Mouse (Mus musculus) midbrain, postnatal 0 days (tissue): Measurements from ENCODE around the gene 1700029I15Rik. TPM values are rescaled to one million over a fixed set of nuclear protein-coding genes. Genes with fewer than 3 reads are reported as not detected.

ENCODE experiments used
- ATAC-seq: fragments of 200-750 bp; cut with Nextera tagmentation; 2 replicates; pipeline ENCODE4 v1.8.0; 2017; ENCODE audit warnings: moderate number of reproducible peaks, mild to moderate bottlenecking, moderate TSS enrichment, moderate library complexity; ENCODE audit not compliant: low FRiP score
- DNase-seq: peaks from one replicate; pipeline ENCODE4 v3.0.0-alpha.2; 2015; ENCODE audit warnings: low spot score
- H3K27ac ChIP-seq: fragments of 300-500 bp; sonication (generic); 2 replicates; pipeline ENCODE4 v1.5.1; 2014; ENCODE audit warnings: low read depth, mild to moderate bottlenecking, low read length, mixed read lengths
- H3K27me3 ChIP-seq: fragments of 300-500 bp; sonication (generic); 2 replicates; pipeline ENCODE4 v1.6.1; 2014; ENCODE audit warnings: low read length, control low read depth, mixed read lengths; ENCODE audit not compliant: insufficient read depth
- H3K36me3 ChIP-seq: fragments of 300-500 bp; sonication (generic); 2 replicates; pipeline ENCODE4 v1.6.1; 2014; ENCODE audit warnings: low read length, control low read depth, mixed read lengths; ENCODE audit not compliant: insufficient read depth
- H3K4me1 ChIP-seq: fragments of 300-500 bp; sonication (generic); 2 replicates; pipeline ENCODE4 v1.6.1; 2014; ENCODE audit warnings: mild to moderate bottlenecking, control low read depth, antibody characterized with exemption, low read length, mixed read lengths; ENCODE audit not compliant: insufficient read depth
- H3K4me2 ChIP-seq: fragments of 300-500 bp; sonication (generic); 2 replicates; pipeline ENCODE4 v1.6.1; 2014; ENCODE audit warnings: low read depth, mild to moderate bottlenecking, low read length, mixed read lengths; ENCODE audit not compliant: poor library complexity, severe bottlenecking
- H3K4me3 ChIP-seq: fragments of 300-500 bp; sonication (generic); 2 replicates; pipeline ENCODE4 v1.5.1; 2014; ENCODE audit warnings: low read depth, mild to moderate bottlenecking, low read length, moderate library complexity
- H3K9ac ChIP-seq: fragments of 300-500 bp; sonication (generic); replicated peaks from 2 replicates; pipeline ENCODE4 v1.6.1; 2014; ENCODE audit warnings: mild to moderate bottlenecking, low read length, moderate library complexity, mixed read lengths; ENCODE audit not compliant: poor library complexity, severe bottlenecking
- H3K9me3 ChIP-seq: fragments of 300-500 bp; sonication (generic); 2 replicates; pipeline ENCODE4 v1.6.1; 2016; ENCODE audit warnings: low read length, control low read depth
- CTCF ChIP-seq: IDR thresholded peaks from 2 replicates; pipeline ENCODE4 v1.5.1; 2016; ENCODE audit warnings: antibody characterized with exemption, mild to moderate bottlenecking
- WGBS: fragments of 180-500 bp; shearing (Covaris S2); extraction: QIAGEN DNeasy Blood & Tissue Kit; methylation state at CpG from one replicate; pipeline ENCODE4 v1.1.7; 2014; 5-methylcytosine and 5-hydroxymethylcytosine counted together
- polyA plus RNA-seq: library from polyadenylated mRNA; unstranded; fragments of >200 nt; fragmentation: Nextera tagmentation; extraction: Ambion mirVana; gene quantifications from 2 replicates; pipeline ENCODE4 v1.2.1, GENCODE M21; 2015
- total RNA-seq: library from RNA; depleted of rRNA; stranded (reverse); fragments of >200 nt; gene quantifications from 2 replicates; pipeline ENCODE4 v1.2.3, GENCODE M21; 2014

1700029I15Rik gene
- total and polyA plus RNA-seq, 2 experiments from 2014 or later = 4.7 to 8.6 TPM

DNA sequence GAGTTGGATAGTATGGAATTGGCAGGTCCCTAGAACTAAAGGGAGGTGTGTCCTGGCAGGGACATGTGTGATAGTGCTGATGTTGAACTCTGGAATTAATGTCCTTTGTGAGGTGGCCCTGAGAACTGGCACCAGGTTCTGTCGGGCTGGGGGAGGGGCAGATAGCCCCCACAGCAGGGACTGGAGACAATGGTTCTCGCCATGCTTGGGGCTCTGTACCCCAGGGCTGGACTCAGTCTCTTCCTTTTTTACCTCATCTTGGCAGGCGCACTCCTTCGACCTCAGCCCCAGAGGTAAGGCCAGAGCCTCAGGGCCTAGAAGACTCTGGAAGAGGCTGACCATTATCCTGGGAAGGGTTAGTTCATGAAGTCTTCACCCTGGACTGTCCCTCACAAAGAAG, 421 bp downstream of the 1700029I15Rik start:
- Histone ChIP-seq H3K4me1 (no peaks in the 10 kb centered on the region), H3K9ac (no peak overlapping the region), H3K4me2 (no peak overlapping the region), H3K27me3 (no peaks in the 10 kb centered on the region), H3K9me3 (no peaks in the 10 kb centered on the region), H3K4me3 (no peak overlapping the region), H3K27ac (no peak overlapping the region), H3K36me3 (peaks cover 88% of the 10 kb centered on the region)
- DNase-seq (no peak), ATAC-seq (no peak)
- 89% methylated on average over 4 of the region's 4 CpGs for WGBS
- no peak for TF ChIP-seq CTCF

DNA sequence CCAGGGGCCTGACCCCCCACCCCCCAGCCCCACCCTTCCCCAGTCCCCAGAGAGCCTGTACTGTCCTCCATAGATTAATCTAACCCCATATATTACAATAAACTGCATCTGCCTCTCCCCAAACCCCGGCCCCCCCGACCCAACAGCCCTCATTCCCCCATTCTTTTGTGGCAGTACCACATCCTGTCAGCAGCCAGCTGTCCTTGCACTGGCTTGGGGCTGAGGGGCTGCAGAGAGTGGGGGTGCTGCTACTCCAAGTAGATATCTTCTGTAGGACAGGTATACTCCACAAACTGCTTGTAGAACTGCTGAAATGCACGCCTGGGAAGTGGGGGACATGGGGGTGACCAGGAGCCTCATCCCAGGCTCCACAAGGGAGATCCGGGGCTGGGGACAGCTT, 1.8 kb downstream of the 1700029I15Rik start:
- H3K4me3 ChIP-seq = no peak overlapping the region
- ATAC-seq (no peak), DNase-seq (no peak)
- no peaks in the 10 kb centered on the region for H3K9me3 ChIP-seq
- WGBS = 82% methylated on average over 4 of the region's 4 CpGs
- no peaks in the 10 kb centered on the region for H3K27me3 ChIP-seq
- no peak overlapping the region for H3K9ac ChIP-seq
- peaks cover 7% of the 10 kb centered on the region for H3K4me1 ChIP-seq
- no peak for TF ChIP-seq CTCF
- peaks cover 76% of the 10 kb centered on the region for H3K36me3 ChIP-seq
- no peak overlapping the region for H3K4me2 ChIP-seq
- H3K27ac ChIP-seq = no peak overlapping the region

DNA sequence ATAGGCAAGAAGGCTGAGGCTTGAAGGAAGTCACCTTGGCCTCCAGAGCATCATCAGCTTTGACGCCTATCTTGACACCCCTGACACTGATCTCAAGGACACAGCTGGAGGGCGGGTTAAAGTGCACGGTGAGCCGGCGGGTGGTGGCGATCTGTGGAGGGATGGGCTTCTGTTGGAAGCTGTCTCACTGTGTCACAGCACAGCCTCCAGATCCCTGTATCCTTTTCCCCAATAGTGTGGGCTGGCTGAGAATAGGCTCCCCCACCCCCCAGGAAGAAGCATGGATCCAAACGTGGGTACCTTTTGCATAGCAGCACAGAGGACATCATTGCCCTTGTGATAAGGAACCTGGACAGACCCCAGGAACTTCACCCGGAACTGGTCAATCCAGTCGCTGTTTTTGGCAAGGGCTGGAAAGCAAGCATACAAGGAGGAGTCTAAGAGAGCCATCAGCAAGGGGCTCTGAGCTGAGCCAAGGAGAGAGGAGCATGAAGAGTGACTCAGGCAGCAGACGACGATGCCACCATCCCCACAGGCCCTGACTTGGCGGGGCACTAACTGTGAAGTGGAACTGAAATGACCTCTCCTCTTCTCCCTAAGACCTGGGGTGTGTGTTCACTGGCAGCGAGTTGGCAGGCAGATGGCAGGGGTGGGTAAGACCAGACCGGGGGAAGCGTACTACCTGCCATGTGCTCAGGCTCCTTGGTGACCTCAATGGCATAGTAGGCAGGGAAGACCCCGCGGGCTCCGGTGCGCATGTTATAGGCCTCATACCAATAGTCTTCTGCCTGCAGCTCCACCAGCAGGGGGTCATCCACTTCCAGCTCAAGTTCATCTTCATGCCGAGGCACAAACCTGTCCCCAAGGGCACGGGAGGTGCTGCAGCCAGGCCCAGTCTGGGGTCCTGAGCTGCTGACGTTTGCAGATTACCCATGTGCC, 3.0 kb downstream of the 1700029I15Rik start:
- no peak overlapping the region for H3K4me3 ChIP-seq
- no peak overlapping the region for H3K27ac ChIP-seq
- H3K4me1 ChIP-seq = peaks cover 11% of the 10 kb centered on the region
- TF ChIP-seq CTCF = no peak
- no peaks in the 10 kb centered on the region for H3K27me3 ChIP-seq
- peaks cover 67% of the 10 kb centered on the region for H3K36me3 ChIP-seq
- WGBS = 79% methylated on average over 22 of the region's 22 CpGs
- ATAC-seq (no peak), DNase-seq (no peak)
- H3K9ac ChIP-seq = no peak overlapping the region
- H3K9me3 ChIP-seq = no peaks in the 10 kb centered on the region
- H3K4me2 ChIP-seq = no peak overlapping the region

DNA sequence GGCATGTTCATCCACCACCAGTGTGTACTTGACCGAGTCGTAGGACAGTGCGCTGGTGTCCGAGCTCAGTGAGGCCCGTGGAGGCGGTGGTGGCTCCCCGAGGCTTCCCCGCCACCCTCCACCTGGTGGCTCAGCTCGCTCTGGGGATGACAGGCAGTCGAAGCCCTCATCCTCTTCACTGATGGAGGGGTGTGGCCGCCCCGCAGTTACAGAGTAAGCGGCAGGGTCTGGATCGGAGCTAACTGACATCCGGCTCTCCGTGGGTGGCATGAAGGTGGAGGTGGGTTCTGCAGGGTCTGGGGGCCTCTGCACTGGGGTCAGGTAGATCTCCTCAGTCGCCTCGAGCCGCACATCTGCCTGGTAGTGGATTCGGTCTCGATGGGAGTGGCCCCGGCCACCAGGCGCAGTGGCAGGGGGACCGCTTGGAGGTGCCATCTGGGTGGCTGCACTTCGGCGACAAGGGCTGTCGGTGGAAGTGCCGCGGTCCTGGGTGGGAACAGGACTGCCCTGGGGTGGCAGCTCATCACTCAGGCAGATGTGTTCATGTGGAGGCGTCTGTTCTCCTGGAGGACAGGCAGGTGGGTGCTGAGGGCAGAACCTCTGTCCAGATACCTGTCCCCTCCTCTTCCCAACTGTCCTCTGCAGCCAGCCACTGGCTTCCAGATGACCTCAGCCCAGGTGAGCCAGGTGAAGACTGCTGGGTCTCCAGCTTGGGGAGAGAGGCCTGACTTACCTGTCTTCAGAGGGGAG, 4.7 kb downstream of the 1700029I15Rik start:
- H3K9me3 ChIP-seq = no peaks in the 10 kb centered on the region
- H3K27ac ChIP-seq = no peak overlapping the region
- H3K4me1 ChIP-seq = peaks cover 12% of the 10 kb centered on the region
- peaks cover 56% of the 10 kb centered on the region for H3K36me3 ChIP-seq
- WGBS = 93% methylated on average over 30 of the region's 30 CpGs
- no peak overlapping the region for H3K4me2 ChIP-seq
- no peak for TF ChIP-seq CTCF
- H3K4me3 ChIP-seq = no peak overlapping the region
- no peak overlapping the region; the same call in 1 of the 2 replicates for H3K9ac ChIP-seq
- H3K27me3 ChIP-seq = no peaks in the 10 kb centered on the region
- ATAC-seq (no peak), DNase-seq (no peak)

DNA sequence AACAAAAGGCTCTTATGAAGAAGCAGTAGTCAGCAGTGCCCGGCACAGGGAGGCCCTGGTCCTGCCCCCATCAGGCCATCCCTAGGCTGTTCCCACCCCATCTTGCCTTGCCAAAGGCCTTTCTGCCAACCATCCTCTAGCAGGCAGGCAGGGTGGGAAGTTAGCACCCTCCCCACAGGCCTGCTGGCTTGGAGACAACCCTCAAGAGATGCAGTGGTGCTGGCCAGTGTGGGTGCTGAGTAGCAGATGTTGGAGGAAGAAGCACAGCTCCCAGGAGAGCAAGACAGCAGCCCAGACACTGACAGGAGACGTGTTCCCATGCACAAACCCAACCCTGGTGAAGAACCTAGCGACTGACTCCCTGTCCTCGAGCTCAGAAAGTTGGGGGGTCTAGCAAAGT, 5.3 kb downstream of the 1700029I15Rik start:
- no peak for ATAC-seq
- H3K9ac ChIP-seq = no peak overlapping the region; the same call in 1 of the 2 replicates
- H3K27me3 ChIP-seq = no peaks in the 10 kb centered on the region
- no peak for DNase-seq
- H3K27ac ChIP-seq = peak overlapping the region; percentile 90; the same call in 1 of the 2 replicates
- no peaks in the 10 kb centered on the region for H3K9me3 ChIP-seq
- no peak for TF ChIP-seq CTCF
- H3K36me3 ChIP-seq = peaks cover 50% of the 10 kb centered on the region
- WGBS = 66% methylated on average over 4 of the region's 4 CpGs
- peak overlapping the region; percentile 85 for H3K4me2 ChIP-seq
- no peak overlapping the region; the same call in 1 of the 2 replicates for H3K4me3 ChIP-seq
- peaks cover 14% of the 10 kb centered on the region for H3K4me1 ChIP-seq

DNA sequence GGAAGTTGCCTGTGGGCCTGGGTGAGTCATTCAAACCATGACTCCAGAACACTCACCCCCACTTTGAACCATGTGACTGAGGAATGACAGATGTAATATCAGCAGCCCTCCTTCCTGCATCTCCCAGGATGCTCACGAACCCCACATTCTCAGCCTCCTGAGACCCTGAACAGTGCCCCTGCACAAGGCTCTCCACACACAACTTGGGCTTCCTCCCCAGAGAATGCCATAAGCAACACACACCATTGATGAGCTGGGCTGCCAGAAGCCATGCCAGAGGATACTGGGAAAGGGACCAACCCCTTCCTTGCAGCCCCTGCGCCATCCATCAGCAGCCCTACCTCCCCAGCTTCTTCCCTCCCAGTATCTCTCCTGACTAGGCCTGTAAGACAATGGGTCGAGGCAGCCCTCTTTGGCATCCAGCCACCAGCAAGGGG, 5.8 kb downstream of the 1700029I15Rik start:
- Histone ChIP-seq H3K4me3 (peak overlapping the region; percentile 71), H3K9ac (peak overlapping the region; percentile 89), H3K9me3 (no peaks in the 10 kb centered on the region), H3K27me3 (no peaks in the 10 kb centered on the region), H3K4me1 (peaks cover 16% of the 10 kb centered on the region), H3K27ac (peak overlapping the region; percentile 90), H3K4me2 (peak overlapping the region; percentile 85), H3K36me3 (peaks cover 45% of the 10 kb centered on the region)
- ATAC-seq (no peak), DNase-seq (no peak)
- TF ChIP-seq CTCF = no peak
- 28% methylated on average over 3 of the region's 3 CpGs for WGBS
